In genomic region chr9:112495930-112496527, GRCm38 (mm10) we compare ENCODE assay signal across 31 mouse cellular contexts.
A peak's percentile ranks its signal among the peaks of the same experiment; 100 is the strongest.
DNase-seq lines count a peak whose midpoint lies in the region; ATAC-seq and TF ChIP-seq lines count a peak whose summit lies in the region.
"Had no signal": no experiment of that assay in that cellular context is flagged by ENCODE, and none has a peak within 500 bp of the region (broad histone marks: within the 10 kb centered on the region; RNA-seq: fewer than 3 reads in every experiment).

No protein-coding gene starts in this region.

- H3K36me3 ChIP-seq in forebrain, embryonic 14.5 days (ENCODE audit: control insufficient read depth, insufficient read depth, low read length): no peaks in the 10 kb centered on the region
- no peaks in the 10 kb centered on the region for H3K36me3 ChIP-seq in forebrain, embryonic 10.5 days (replicated peaks)
- no peaks in the 10 kb centered on the region for H3K36me3 ChIP-seq in kidney, postnatal 0 days (ENCODE audit: insufficient read depth, low read length)
- no peaks in the 10 kb centered on the region for H3K36me3 ChIP-seq in hindbrain, embryonic 13.5 days
- H3K36me3 ChIP-seq: embryonic facial prominence, embryonic 10.5 days; embryonic facial prominence, embryonic 13.5 days; G1E; heart, embryonic 10.5 days; hindbrain, embryonic 10.5 days had no signal

- peak; percentile 62 for ATAC-seq in forebrain, embryonic 14.5 days
- ATAC-seq in kidney, postnatal 0 days (replicated peaks; ENCODE audit: low FRiP score, low read depth): no peak
- ATAC-seq in hindbrain, embryonic 13.5 days (ENCODE audit: low FRiP score): no peak
- ATAC-seq: hindbrain, postnatal 0 days; inflammation-experienced regulatory T-cells, adult 6 months; intestine, embryonic 16.5 days had no signal

- H3K27me3 ChIP-seq in forebrain, embryonic 14.5 days (replicated peaks; ENCODE audit: control insufficient read depth, insufficient read depth, low read length): no peaks in the 10 kb centered on the region
- no peaks in the 10 kb centered on the region for H3K27me3 ChIP-seq in forebrain, embryonic 10.5 days (ENCODE audit: poor library complexity, severe bottlenecking)
- no peaks in the 10 kb centered on the region for H3K27me3 ChIP-seq in kidney, postnatal 0 days (ENCODE audit: insufficient read depth, low read length)
- no peaks in the 10 kb centered on the region for H3K27me3 ChIP-seq in hindbrain, embryonic 13.5 days
- H3K27me3 ChIP-seq: CH12.LX; embryonic facial prominence, embryonic 13.5 days had no signal

- WGBS in forebrain, embryonic 14.5 days: 50% methylated on average over 4 of the region's 4 CpGs
- WGBS in forebrain, embryonic 10.5 days: 86% methylated on average over 4 of the region's 4 CpGs
- WGBS in kidney, postnatal 0 days: 58% methylated on average over 4 of the region's 4 CpGs
- WGBS in hindbrain, embryonic 13.5 days: 74% methylated on average over 4 of the region's 4 CpGs

- H3K9me3 ChIP-seq in forebrain, embryonic 14.5 days (replicated peaks; ENCODE audit: control insufficient read depth, low read length): no peaks in the 10 kb centered on the region
- no peaks in the 10 kb centered on the region for H3K9me3 ChIP-seq in forebrain, embryonic 10.5 days
- no peaks in the 10 kb centered on the region for H3K9me3 ChIP-seq in kidney, postnatal 0 days (replicated peaks; ENCODE audit: low read length)
- H3K9me3 ChIP-seq in hindbrain, embryonic 13.5 days: no peaks in the 10 kb centered on the region
- H3K9me3 ChIP-seq: embryonic facial prominence, embryonic 10.5 days; embryonic facial prominence, embryonic 13.5 days; heart, embryonic 10.5 days; hindbrain, embryonic 10.5 days had no signal

- no peak for TF ChIP-seq POLR2A in brain, embryonic 14.5 days (IDR thresholded peaks at IDR 0.05; ENCODE audit: borderline replicate concordance, extremely low read depth, insufficient read depth, insufficient read length, poor library complexity, severe bottlenecking)

- intact Hi-C loops in heart, postnatal 10 days (cut with DNase I): no loop called here

- no peak overlapping the region for H3K4me2 ChIP-seq in forebrain, embryonic 14.5 days (ENCODE audit: low read length)
- H3K4me2 ChIP-seq in kidney, postnatal 0 days (ENCODE audit: low read length): no peak overlapping the region
- no peak overlapping the region for H3K4me2 ChIP-seq in hindbrain, embryonic 13.5 days
- H3K4me2 ChIP-seq: embryonic facial prominence, embryonic 13.5 days; hindbrain, embryonic 14.5 days had no signal

- no peak overlapping the region for H3K9ac ChIP-seq in forebrain, embryonic 14.5 days (ENCODE audit: low read length)
- H3K9ac ChIP-seq in kidney, postnatal 0 days (ENCODE audit: low read depth, low read length): no peak overlapping the region
- H3K9ac ChIP-seq in hindbrain, embryonic 13.5 days: no peak overlapping the region
- H3K9ac ChIP-seq: embryonic facial prominence, embryonic 13.5 days; hindbrain, embryonic 14.5 days had no signal

- DNase-seq in forebrain, embryonic 14.5 days (ENCODE audit: low spot score): peak; percentile 63
- DNase-seq in forebrain, embryonic 10.5 days (ENCODE audit: extremely low spot score, low spot score): no peak
- DNase-seq in kidney, postnatal 0 days (ENCODE audit: low spot score): peak; percentile 39
- no peak for DNase-seq in kidney, postnatal 10 days
- peak; percentile 67 for DNase-seq in brain, embryonic 14.5 days (ENCODE audit: low read depth)
- DNase-seq in heart, postnatal 10 days: no peak
- DNase-seq: adrenal gland, adult 2 months; adrenal gland, postnatal 14 days; B cell, adult 2 months; cerebellum, adult 11-12 months; cerebellum, adult 8-10 months; cerebellum, postnatal 10 days; cerebellum, postnatal 36 days; embryo, embryonic 11 days; gastrocnemius, postnatal 10 days; gastrocnemius, postnatal 36 days; heart, adult 2 months; heart, postnatal 36 days; kidney, adult 18-20 months had no signal

- no peak for TF ChIP-seq CTCF in kidney, postnatal 0 days (IDR thresholded peaks at IDR 0.05; ENCODE audit: low read depth)
- TF ChIP-seq CTCF in brain, embryonic 14.5 days (IDR thresholded peaks at IDR 0.05; ENCODE audit: borderline replicate concordance, extremely low read depth, insufficient read depth, insufficient read length): no peak

- no peak overlapping the region for H3K27ac ChIP-seq in forebrain, embryonic 14.5 days (ENCODE audit: low read depth, low read length)
- no peak overlapping the region for H3K27ac ChIP-seq in forebrain, embryonic 10.5 days
- H3K27ac ChIP-seq in kidney, postnatal 0 days: no peak overlapping the region
- H3K27ac ChIP-seq in hindbrain, embryonic 13.5 days: no peak overlapping the region
- H3K27ac ChIP-seq: embryonic facial prominence, embryonic 10.5 days; embryonic facial prominence, embryonic 13.5 days; heart, adult 2 months; heart, embryonic 10.5 days; hindbrain, embryonic 10.5 days; hindbrain, embryonic 14.5 days; hindbrain, postnatal 0 days had no signal

- H3K4me3 ChIP-seq in forebrain, embryonic 14.5 days (ENCODE audit: low read depth, low read length): no peak overlapping the region
- no peak overlapping the region for H3K4me3 ChIP-seq in forebrain, embryonic 10.5 days
- no peak overlapping the region for H3K4me3 ChIP-seq in kidney, postnatal 0 days (replicated peaks; ENCODE audit: low read depth, low read length)
- H3K4me3 ChIP-seq in hindbrain, embryonic 13.5 days: no peak overlapping the region
- H3K4me3 ChIP-seq: embryonic facial prominence, embryonic 10.5 days; embryonic facial prominence, embryonic 13.5 days; erythroblast, embryonic 14.5 days; heart, adult 2 months; heart, embryonic 10.5 days; hindbrain, embryonic 10.5 days had no signal

- no peaks in the 10 kb centered on the region; the same call in 1 of the 2 replicates for H3K4me1 ChIP-seq in forebrain, embryonic 14.5 days (ENCODE audit: control insufficient read depth, insufficient read depth, low read length)
- H3K4me1 ChIP-seq in forebrain, embryonic 10.5 days: no peaks in the 10 kb centered on the region
- no peaks in the 10 kb centered on the region for H3K4me1 ChIP-seq in kidney, postnatal 0 days (replicated peaks; ENCODE audit: insufficient read depth, low read length)
- no peaks in the 10 kb centered on the region for H3K4me1 ChIP-seq in hindbrain, embryonic 13.5 days (replicated peaks)
- H3K4me1 ChIP-seq: embryonic facial prominence, embryonic 10.5 days; embryonic facial prominence, embryonic 13.5 days; heart, embryonic 10.5 days; hindbrain, embryonic 10.5 days had no signal

Comparison
In these comparisons a context has a peak if more than half of its experiments do, and no peak if none do; other contexts are left out.
1. DNase-seq: peak in forebrain, embryonic 14.5 days (single experiment), kidney, postnatal 0 days (single experiment) and brain, embryonic 14.5 days (single experiment); none in forebrain, embryonic 10.5 days (single experiment), kidney, postnatal 10 days (single experiment) and heart, postnatal 10 days (0 of 2).